Mouse (Mus musculus) limb, embryonic 10.5 days (tissue): Measurements from ENCODE around the gene St6galnac1. TPM values are rescaled to one million over a fixed set of nuclear protein-coding genes. Genes with fewer than 3 reads are reported as not detected.

Experiments used
- polyA plus RNA-seq: library from polyadenylated mRNA; unstranded; fragments of >200 nt; fragmentation: Nextera tagmentation; extraction: Ambion mirVana; gene quantifications from 2 replicates; pipeline ENCODE4 v1.2.1, GENCODE M21; 2016

St6galnac1 gene
- polyA plus RNA-seq, 1 experiment from 2014 or later, result not detected

Other genes starting within 250 kb of the St6galnac1 start
- gene Sphk1, start 244.6 kb downstream of the St6galnac1 start, polyA plus RNA-seq, result 0.30 and 0.54 TPM in 2 replicates
- 12.7 and 16.4 TPM in 2 replicates for gene Ube2o, start 194.1 kb downstream of the St6galnac1 start, polyA plus RNA-seq
- not detected in 2 replicates for gene Aanat, start 189.1 kb downstream of the St6galnac1 start, polyA plus RNA-seq
- 4.4 and 5.2 TPM in 2 replicates for gene Rhbdf2, start 148.5 kb downstream of the St6galnac1 start, polyA plus RNA-seq
- gene Prcd, start 122.0 kb downstream of the St6galnac1 start, polyA plus RNA-seq, result 0.16 and 0.25 TPM in 2 replicates
- 2.7 and 5.8 TPM in 2 replicates for gene Cygb, start 121.2 kb downstream of the St6galnac1 start, polyA plus RNA-seq
- gene Mxra7, start 52.5 kb upstream of the St6galnac1 start, polyA plus RNA-seq, result 13.9 and 14.9 TPM in 2 replicates
- gene Mettl23, start 67.8 kb upstream of the St6galnac1 start, polyA plus RNA-seq, result 56.5 and 59.5 TPM in 2 replicates
- gene Jmjd6, start 67.9 kb upstream of the St6galnac1 start, polyA plus RNA-seq, result 93.1 and 111 TPM in 2 replicates
- gene Mfsd11, start 76.9 kb upstream of the St6galnac1 start, polyA plus RNA-seq, result 17.9 and 22.5 TPM in 2 replicates
- 925 and 971 TPM in 2 replicates for gene Srsf2, start 77.6 kb upstream of the St6galnac1 start, polyA plus RNA-seq
- gene Mgat5b, start 143.4 kb upstream of the St6galnac1 start, polyA plus RNA-seq, result 1.1 and 1.4 TPM in 2 replicates